Mouse (Mus musculus): ENCODE measurements around the gene Slamf8. TPM values are rescaled to one million over a fixed set of nuclear protein-coding genes. Genes with fewer than 3 reads are reported as not detected.

The Slamf8 gene
- polyA plus RNA-seq, 1 experiment from 2014 or later: 0.39 TPM

Other genes starting within 250 kb of the Slamf8 start
- gene Kcnj10, start 249.4 kb downstream of the Slamf8 start, polyA plus RNA-seq (2015; fragmentation: Nextera tagmentation; extraction: Ambion mirVana): 0.07 and 0.19 TPM in 2 replicates
- 6.1 and 6.4 TPM in 2 replicates for gene Pigm, start 214.0 kb downstream of the Slamf8 start, polyA plus RNA-seq (2015; fragmentation: Nextera tagmentation; extraction: Ambion mirVana)
- gene Slamf9, start 115.2 kb downstream of the Slamf8 start, polyA plus RNA-seq (2015; fragmentation: Nextera tagmentation; extraction: Ambion mirVana): 0.59 and 0.91 TPM in 2 replicates
- 51.6 and 55.3 TPM in 2 replicates for gene Igsf9, start 108.8 kb downstream of the Slamf8 start, polyA plus RNA-seq (2015; fragmentation: Nextera tagmentation; extraction: Ambion mirVana)
- gene Tagln2, start 90.5 kb downstream of the Slamf8 start, polyA plus RNA-seq (2015; fragmentation: Nextera tagmentation; extraction: Ambion mirVana): 377 and 446 TPM in 2 replicates
- 2.6 and 3.1 TPM in 2 replicates for gene Cfap45, start 69.8 kb downstream of the Slamf8 start, polyA plus RNA-seq (2015; fragmentation: Nextera tagmentation; extraction: Ambion mirVana)
- gene Vsig8, start 34.6 kb downstream of the Slamf8 start, polyA plus RNA-seq (2015; fragmentation: Nextera tagmentation; extraction: Ambion mirVana): 1.6 and 2.5 TPM in 2 replicates
- gene Fcrl6, start 12.0 kb upstream of the Slamf8 start, polyA plus RNA-seq (2015; fragmentation: Nextera tagmentation; extraction: Ambion mirVana): not detected in 2 replicates
- 12.7 and 13.7 TPM in 2 replicates for gene Dusp23, start 42.4 kb upstream of the Slamf8 start, polyA plus RNA-seq (2015; fragmentation: Nextera tagmentation; extraction: Ambion mirVana)
- 3.4 and 4.0 TPM in 2 replicates for gene Crp, start 107.5 kb upstream of the Slamf8 start, polyA plus RNA-seq (2015; fragmentation: Nextera tagmentation; extraction: Ambion mirVana)

Measured in stomach, embryonic 16.5 days (tissue).